ENCODE assay signal across 29 mouse cellular contexts in the genomic region with DNA sequence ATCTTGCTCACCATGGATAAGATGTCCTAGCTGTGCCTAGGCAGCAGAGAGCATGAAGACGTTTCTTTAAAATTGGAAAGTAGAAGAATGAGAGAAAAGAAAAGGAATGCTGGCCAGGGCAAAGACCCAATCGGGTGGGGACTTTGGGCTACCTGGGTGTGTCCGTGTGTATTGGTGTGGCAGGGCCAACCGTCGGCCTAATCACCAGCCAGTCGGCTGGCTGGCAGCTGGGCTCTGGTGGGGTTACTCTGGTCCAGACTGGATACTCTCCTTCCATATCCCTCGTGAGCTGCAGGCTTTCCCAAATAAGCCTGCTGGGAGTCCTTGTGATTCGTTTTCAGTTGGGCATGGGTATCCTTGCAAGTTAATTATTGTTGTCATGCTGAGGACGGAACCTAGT. TPM values are rescaled to one million over a fixed set of nuclear protein-coding genes. Genes with fewer than 3 reads are reported as not detected.
DNase-seq lines count a peak whose midpoint lies in the region; ATAC-seq lines count a peak whose summit lies in the region.
"Had no signal": no experiment of that assay in that cellular context is flagged by ENCODE, and none has a peak within 500 bp of the region (broad histone marks: within the 10 kb centered on the region; RNA-seq: fewer than 3 reads in every experiment).

No protein-coding gene starts in this region.

- H3K27ac ChIP-seq in intestine, embryonic 16.5 days (ENCODE audit: low read length): no peak overlapping the region
- H3K27ac ChIP-seq in stomach, embryonic 15.5 days: 0 out of 2 replicates have a peak overlapping the region, but pooled peaks have one; percentile 35
- H3K27ac ChIP-seq: embryonic facial prominence, embryonic 15.5 days; forebrain, embryonic 12.5 days; gastrocnemius, adult 2 months; heart, embryonic 10.5 days; hindbrain, embryonic 13.5 days; hindbrain, postnatal 0 days had no signal

- peaks cover 12% of the 10 kb centered on the region for H3K4me1 ChIP-seq in intestine, embryonic 16.5 days (ENCODE audit: control insufficient read depth, insufficient read depth, low read length)
- peaks cover 6% of the 10 kb centered on the region; the same call in 1 of the 2 replicates for H3K4me1 ChIP-seq in stomach, embryonic 15.5 days
- H3K4me1 ChIP-seq: embryonic facial prominence, embryonic 15.5 days had no signal

- H3K4me2 ChIP-seq in intestine, embryonic 16.5 days (ENCODE audit: low read depth, low read length): no peak overlapping the region
- H3K4me2 ChIP-seq in stomach, embryonic 15.5 days: no peak overlapping the region
- H3K4me2 ChIP-seq: embryonic facial prominence, embryonic 15.5 days; forebrain, embryonic 12.5 days; hindbrain, embryonic 13.5 days had no signal

- no peaks in the 10 kb centered on the region for H3K36me3 ChIP-seq in intestine, embryonic 16.5 days (ENCODE audit: control insufficient read depth, insufficient read depth, low read length)
- no peaks in the 10 kb centered on the region for H3K36me3 ChIP-seq in stomach, embryonic 15.5 days
- H3K36me3 ChIP-seq: embryonic facial prominence, embryonic 15.5 days; forebrain, embryonic 12.5 days; G1E; heart, embryonic 10.5 days; hindbrain, embryonic 13.5 days had no signal

- no peaks in the 10 kb centered on the region for H3K9me3 ChIP-seq in intestine, embryonic 16.5 days (ENCODE audit: control insufficient read depth, low read length)
- H3K9me3 ChIP-seq in stomach, embryonic 15.5 days: no peaks in the 10 kb centered on the region
- H3K9me3 ChIP-seq: embryonic facial prominence, embryonic 15.5 days; forebrain, embryonic 12.5 days; G1E; heart, embryonic 10.5 days; hindbrain, embryonic 13.5 days had no signal

- WGBS in intestine, embryonic 16.5 days: 53% methylated on average over 9 of the region's 9 CpGs
- WGBS in stomach, embryonic 15.5 days: 50% methylated on average over 9 of the region's 9 CpGs

- no peak overlapping the region for H3K9ac ChIP-seq in intestine, embryonic 16.5 days (ENCODE audit: low read depth, low read length)
- no peak overlapping the region for H3K9ac ChIP-seq in stomach, embryonic 15.5 days
- H3K9ac ChIP-seq: embryonic facial prominence, embryonic 15.5 days; forebrain, embryonic 12.5 days; forebrain, postnatal 0 days; hindbrain, embryonic 13.5 days had no signal

- H3K4me3 ChIP-seq in intestine, embryonic 16.5 days (ENCODE audit: low read length): no peak overlapping the region
- no peak overlapping the region for H3K4me3 ChIP-seq in stomach, embryonic 15.5 days (replicated peaks)
- H3K4me3 ChIP-seq: embryonic facial prominence, embryonic 15.5 days; forebrain, embryonic 12.5 days; gastrocnemius, adult 2 months; heart, embryonic 10.5 days; hindbrain, embryonic 13.5 days had no signal

- peak; percentile 53 for ATAC-seq in intestine, embryonic 16.5 days
- 0 out of 2 replicates have a peak, but pooled peaks have one; percentile 63 for ATAC-seq in stomach, embryonic 15.5 days (ENCODE audit: insufficient read depth, low FRiP score, low read depth)
- ATAC-seq: CD4-positive, CD25-positive, alpha-beta regulatory T cell, adult 4 months; forebrain, postnatal 0 days; hindbrain, postnatal 0 days had no signal

- H3K27me3 ChIP-seq in intestine, embryonic 16.5 days (replicated peaks; ENCODE audit: control insufficient read depth, insufficient read depth, low read length): no peaks in the 10 kb centered on the region
- H3K27me3 ChIP-seq in stomach, embryonic 15.5 days (replicated peaks): no peaks in the 10 kb centered on the region
- H3K27me3 ChIP-seq: embryonic facial prominence, embryonic 15.5 days; forebrain, embryonic 12.5 days; hindbrain, embryonic 13.5 days had no signal

- peak; percentile 39 for DNase-seq in heart, adult 11 months
- DNase-seq in heart, postnatal 36 days: no peak
- DNase-seq in testis, postnatal 10 days (ENCODE audit: low spot score): no peak
- DNase-seq in lung, postnatal 36 days: no peak
- no peak for DNase-seq in spleen, postnatal 10 days (ENCODE audit: low spot score in 2 of 2)
- DNase-seq: adrenal gland, adult 8-10 months; adrenal gland, postnatal 36 days; B cell, adult 2 months; cerebellum, adult 2 months; cerebellum, postnatal 10 days; embryo, embryonic 11 days; forebrain, postnatal 0 days; gastrocnemius, adult 2 months; gastrocnemius, postnatal 36 days; heart, adult 18-20 months; heart, postnatal 10 days had no signal

- intact Hi-C loops in heart, postnatal 36 days (cut with DNase I): loop anchor here (5.0 kb wide), 1 partner anchor 1786 kb away; a partner anchor contains a TSS

RNA-seq across cellular contexts. Expression of a gene that starts 41.2 kb away (rescaled TPM):
- total RNA-seq in heart, postnatal 36 days (2021): 1 to 10 TPM in 1 of 2 experiments, under 1 TPM in 1; 0.92 to 1.0 TPM
- 0.71 and 0.77 TPM in 2 replicates for polyA plus RNA-seq in intestine, embryonic 16.5 days (2015; fragmentation: Nextera tagmentation; extraction: Ambion mirVana)
- polyA plus RNA-seq in stomach, embryonic 15.5 days (2015; fragmentation: Nextera tagmentation; extraction: Ambion mirVana): 0.35 and 0.78 TPM in 2 replicates
- total RNA-seq: common myeloid progenitor, adult 5-6 weeks; hematopoietic stem cell, adult 5-6 weeks had no signal
- polyA plus RNA-seq: CD4-positive, CD25-positive, alpha-beta regulatory T cell, adult 4 months; embryonic facial prominence, embryonic 11.5 days; embryonic facial prominence, embryonic 15.5 days; forebrain, embryonic 12.5 days; G1E; heart, embryonic 10.5 days; heart, embryonic 14.5 days had no signal

RNA-seq across cellular contexts. Expression of a gene that starts 49.7 kb away (rescaled TPM):
- total RNA-seq in heart, postnatal 36 days (2021): not detected
- polyA plus RNA-seq in intestine, embryonic 16.5 days (2015; fragmentation: Nextera tagmentation; extraction: Ambion mirVana): 264 and 267 TPM in 2 replicates
- 131 and 134 TPM in 2 replicates for polyA plus RNA-seq in stomach, embryonic 15.5 days (2015; fragmentation: Nextera tagmentation; extraction: Ambion mirVana)
- total RNA-seq: adrenal gland, postnatal 36 days; common myeloid progenitor, adult 5-6 weeks; forebrain, postnatal 0 days; G1E; gastrocnemius, postnatal 36 days; hematopoietic stem cell, adult 5-6 weeks had no signal
- polyA plus RNA-seq: CD4-positive, CD25-positive, alpha-beta regulatory T cell, adult 4 months; G1E had no signal
